Mouse (Mus musculus) lung, adult 2 months (tissue): ENCODE measurements around the gene Mpp5.

ENCODE experiments used
- CTCF ChIP-seq: fragments of 200-500 bp; IDR thresholded peaks from 2 replicates; pipeline ENCODE4 v1.5.1; 2011; ENCODE audit warnings: mild to moderate bottlenecking, low read length, control low read depth; ENCODE audit not compliant: insufficient read depth
- POLR2A ChIP-seq: fragments of 200-500 bp; IDR thresholded peaks from 2 replicates; pipeline ENCODE4 v1.6.1; 2011; ENCODE audit warnings: low read depth, mild to moderate bottlenecking, control low read depth, low read length, borderline replicate concordance; ENCODE audit errors: extremely low read depth

GRCm38 (mm10) chr12:78747406-78747805 lies 1.3 kb upstream of the Mpp5 start:
- no peak for TF ChIP-seq CTCF
- no peak for TF ChIP-seq POLR2A
